Mouse (Mus musculus) left cerebral cortex, adult 18-20 months (tissue): ENCODE results near the gene Polq. TPM values are rescaled to one million over a fixed set of nuclear protein-coding genes. Genes with fewer than 3 reads are reported as not detected.
A peak's percentile ranks its signal among the peaks of the same experiment; 100 is the strongest.
"Not testable (repeated sequence)": the region's sequence is repeated elsewhere in the genome, so short reads cannot be mapped to it uniquely, and the experiment has no call there.

Source experiments
- DNase-seq, 2 experiments: peaks; one replicate each; pipeline ENCODE4 v3.0.0; 2021 to 2022; ENCODE audit warnings: low spot score in 2 of 2, mixed read lengths in 1 of 2
- total RNA-seq, 2 experiments: library from RNA; stranded (reverse); gene quantifications; 2 replicates each; pipeline ENCODE4 v1.2.3; 2021

The Polq gene
- total RNA-seq, 2 experiments from 2014 or later = 1.1 to 1.2 TPM

DNA sequence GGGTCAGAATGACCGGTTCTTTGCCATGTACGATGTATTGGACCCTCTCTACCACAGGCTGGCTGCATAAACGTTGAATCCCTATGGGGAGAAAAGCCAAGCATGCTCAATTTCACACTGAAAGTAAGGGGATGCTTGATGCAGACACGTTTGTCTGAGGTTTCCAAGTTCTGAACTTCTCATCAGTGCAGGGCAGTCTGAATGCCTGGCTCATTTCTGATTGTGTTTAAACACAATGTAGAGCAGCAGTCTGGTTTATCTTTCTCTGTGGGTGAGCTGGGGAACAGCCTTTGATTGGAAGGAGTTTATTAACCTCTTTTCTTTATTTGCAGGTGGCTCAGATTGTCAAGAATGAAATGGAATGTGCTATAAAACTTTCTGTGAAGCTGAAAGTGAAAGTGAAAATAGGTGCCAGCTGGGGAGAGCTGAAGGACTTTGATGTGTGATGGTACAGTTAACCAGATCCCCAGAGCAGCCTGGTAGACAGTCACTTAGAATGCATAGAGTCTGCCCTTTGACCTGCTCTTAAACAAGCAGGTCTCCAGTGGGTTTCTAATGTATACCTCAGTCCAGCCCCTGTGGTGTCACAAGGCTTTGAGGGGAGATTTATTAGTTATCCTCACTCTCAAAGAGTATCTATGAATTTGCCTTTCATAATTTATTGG is 82.7 kb downstream of the Polq start:
- DNase-seq = no peak

DNA sequence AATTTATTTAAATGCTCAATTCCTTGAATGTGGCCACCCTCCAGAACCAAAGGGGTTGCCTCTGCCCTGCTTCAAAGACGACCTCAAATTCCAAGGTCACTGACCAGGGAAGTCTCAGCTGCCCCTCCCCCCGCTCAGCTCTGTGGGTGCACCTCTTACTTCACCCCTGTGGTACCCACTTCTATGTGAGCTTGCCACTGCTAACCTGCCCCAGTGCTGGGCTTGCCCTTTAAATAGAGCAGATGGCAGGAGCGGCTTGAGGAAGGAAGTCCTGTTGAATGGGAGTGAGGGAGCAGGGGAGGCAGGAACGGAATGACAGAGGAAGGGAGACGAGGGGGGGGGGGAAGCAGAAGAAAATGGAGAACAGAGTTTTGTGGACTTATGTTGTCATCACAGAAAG is 97.2 kb downstream of the Polq start:
- DNase-seq = no peak

DNA sequence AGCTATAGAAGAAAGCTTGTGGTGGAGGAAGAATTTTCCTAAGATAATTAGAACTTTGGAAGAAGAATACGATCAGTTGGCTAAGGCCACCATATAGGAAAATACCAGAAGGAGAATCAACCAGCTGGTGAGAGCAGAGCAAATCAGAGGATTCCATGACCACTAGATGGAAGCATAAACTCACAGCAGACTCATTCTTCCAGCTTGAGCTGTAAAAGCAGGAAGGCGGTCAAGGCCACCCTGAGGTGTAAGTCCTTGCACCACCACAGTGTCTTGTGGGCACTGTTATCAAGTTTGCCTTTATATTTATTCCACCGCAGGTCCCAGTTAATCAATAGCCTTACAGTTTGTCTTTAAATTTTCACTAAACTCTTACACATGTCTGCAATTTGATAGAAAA is 97.7 kb downstream of the Polq start:
- peak; percentile 13 to 33 for DNase-seq

DNA sequence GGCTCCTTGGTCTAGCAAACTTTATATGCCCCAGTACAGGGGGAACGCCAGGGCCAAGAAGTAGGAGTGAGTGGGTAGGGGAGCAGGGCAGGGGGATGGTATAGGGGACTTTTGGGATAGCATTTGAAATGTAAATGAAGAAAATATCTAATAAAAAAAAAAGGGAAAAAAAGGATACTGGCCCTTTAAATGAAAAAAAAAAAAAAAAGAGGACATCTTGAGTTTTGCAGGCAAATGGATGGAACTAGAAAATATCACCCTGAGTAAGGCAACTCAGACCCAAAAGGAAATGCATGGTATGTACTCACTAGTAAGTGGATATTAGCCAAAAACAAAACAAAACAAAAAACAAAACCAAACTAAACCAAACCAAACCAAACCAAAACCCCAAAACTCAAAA is 113.6 kb downstream of the Polq start:
- not testable (repeated sequence) for DNase-seq

Other genes starting within 250 kb of the Polq start
- gene Slc15a2, start 226.8 kb upstream of the Polq start, total RNA-seq = 10 to 100 TPM; 32.4 to 33.6 TPM
- gene Iqcb1, start 183.4 kb upstream of the Polq start, total RNA-seq = 10 to 100 TPM; 47.8 to 47.9 TPM
- 1 to 10 TPM in 1 of 2 experiments, under 1 TPM in 1; 0.94 to 1.7 TPM for gene Eaf2, start 136.8 kb upstream of the Polq start, total RNA-seq
- gene Golgb1, start 136.6 kb upstream of the Polq start, total RNA-seq = 10 to 100 TPM; 79.6 to 84.8 TPM
- 1 to 10 TPM; 4.5 to 4.7 TPM for gene Hcls1, start 76.8 kb upstream of the Polq start, total RNA-seq
- gene Fbxo40, start 21.3 kb upstream of the Polq start, total RNA-seq = under 1 TPM in 1 of 2 experiments, not detected in 1; 0.73 TPM